7 mouse cellular contexts compared by ENCODE assay signal in genomic region chr15:78948152-78948725, GRCm38 (mm10). TPM values are rescaled to one million over a fixed set of nuclear protein-coding genes. Genes with fewer than 3 reads are reported as not detected.
DNase-seq lines count a peak whose midpoint lies in the region; ATAC-seq and TF ChIP-seq lines count a peak whose summit lies in the region.

No protein-coding gene starts in this region.

- H3K4me1 ChIP-seq in lung, embryonic 14.5 days (ENCODE audit: insufficient read depth), result no peaks in the 10 kb centered on the region
- peaks cover 30% of the 10 kb centered on the region for H3K4me1 ChIP-seq in forebrain, embryonic 13.5 days
- peaks cover 16% of the 10 kb centered on the region for H3K4me1 ChIP-seq in limb, embryonic 15.5 days
- H3K4me1 ChIP-seq in thymus, adult 2 months (replicated peaks; ENCODE audit: control insufficient read depth, insufficient read depth, low read length), result no peaks in the 10 kb centered on the region

- H3K36me3 ChIP-seq in lung, embryonic 14.5 days (ENCODE audit: insufficient read depth), result no peaks in the 10 kb centered on the region
- H3K36me3 ChIP-seq in forebrain, embryonic 13.5 days (ENCODE audit: poor library complexity, severe bottlenecking), result peaks cover 31% of the 10 kb centered on the region
- H3K36me3 ChIP-seq in limb, embryonic 15.5 days, result no peaks in the 10 kb centered on the region
- H3K36me3 ChIP-seq in splenic B cell, adult 2 months (ENCODE audit: control insufficient read depth, insufficient read depth, low read length, poor library complexity, severe bottlenecking), result no peaks in the 10 kb centered on the region
- no peaks in the 10 kb centered on the region for H3K36me3 ChIP-seq in thymus, adult 2 months (ENCODE audit: control insufficient read depth, insufficient read depth, low read length)

- 3% methylated on average over 11 of the region's 11 CpGs for WGBS in lung, embryonic 14.5 days
- under 1% methylated on average over 11 of the region's 11 CpGs for WGBS in forebrain, embryonic 13.5 days
- WGBS in limb, embryonic 15.5 days, result 4% methylated on average over 11 of the region's 11 CpGs
- WGBS in thymus, adult 2 months, result 6% methylated on average over 11 of the region's 11 CpGs

- no peak for TF ChIP-seq POLR2A in thymus, adult 2 months (IDR thresholded peaks at IDR 0.05; ENCODE audit: control insufficient read depth, extremely low read depth, insufficient read depth, low read length, poor library complexity)

- H3K4me3 ChIP-seq in lung, embryonic 14.5 days (ENCODE audit: low read depth, low read length), result peak overlapping the region; percentile 38
- peak overlapping the region; percentile 59 for H3K4me3 ChIP-seq in forebrain, embryonic 13.5 days
- peak overlapping the region; percentile 50 for H3K4me3 ChIP-seq in limb, embryonic 15.5 days
- no peak overlapping the region for H3K4me3 ChIP-seq in thymus, adult 2 months (ENCODE audit: control insufficient read depth, insufficient read depth, low read length)

- H3K27me3 ChIP-seq in lung, embryonic 14.5 days (ENCODE audit: insufficient read depth, low read length), result no peaks in the 10 kb centered on the region; the same call in 1 of the 2 replicates
- H3K27me3 ChIP-seq in forebrain, embryonic 13.5 days, result no peaks in the 10 kb centered on the region
- H3K27me3 ChIP-seq in limb, embryonic 15.5 days, result no peaks in the 10 kb centered on the region
- no peaks in the 10 kb centered on the region for H3K27me3 ChIP-seq in splenic B cell, adult 2 months (ENCODE audit: control insufficient read depth, insufficient read depth, low read length, poor library complexity, severe bottlenecking)
- peaks cover 20% of the 10 kb centered on the region for H3K27me3 ChIP-seq in thymus, adult 2 months (ENCODE audit: control insufficient read depth, insufficient read depth, low read length)

- peak overlapping the region; percentile 77 for H3K4me2 ChIP-seq in lung, embryonic 14.5 days
- peak overlapping the region; percentile 66 for H3K4me2 ChIP-seq in forebrain, embryonic 13.5 days
- peak overlapping the region; percentile 83 for H3K4me2 ChIP-seq in limb, embryonic 15.5 days

- no peak for TF ChIP-seq CTCF in lung, embryonic 14.5 days (IDR thresholded peaks at IDR 0.05; ENCODE audit: low read depth)
- TF ChIP-seq CTCF in thymus, adult 2 months (IDR thresholded peaks at IDR 0.05; ENCODE audit: borderline replicate concordance, control insufficient read depth, extremely low read depth, insufficient read depth, low read length, poor library complexity), result no peak

- H3K9me3 ChIP-seq in lung, embryonic 14.5 days (ENCODE audit: low read depth, low read length), result no peaks in the 10 kb centered on the region
- no peaks in the 10 kb centered on the region for H3K9me3 ChIP-seq in forebrain, embryonic 13.5 days (replicated peaks)
- no peaks in the 10 kb centered on the region for H3K9me3 ChIP-seq in limb, embryonic 15.5 days

- ATAC-seq in lung, embryonic 14.5 days (ENCODE audit: insufficient read depth), result 0 out of 2 replicates have a peak, but pooled peaks have one; percentile 4
- peak; percentile 30; the same call in 1 of the 2 replicates for ATAC-seq in forebrain, embryonic 13.5 days
- ATAC-seq in limb, embryonic 15.5 days (ENCODE audit: insufficient number of reproducible peaks, low FRiP score, low TSS enrichment, low read depth), result no peak

- H3K9ac ChIP-seq in lung, embryonic 14.5 days, result peak overlapping the region; percentile 46
- H3K9ac ChIP-seq in forebrain, embryonic 13.5 days, result peak overlapping the region; percentile 70
- H3K9ac ChIP-seq in limb, embryonic 15.5 days, result 0 out of 2 replicates have a peak overlapping the region, but pooled peaks have one; percentile 48

- H3K27ac ChIP-seq in lung, embryonic 14.5 days (ENCODE audit: low read depth), result peak overlapping the region; percentile 56; the same call in 1 of the 2 replicates
- H3K27ac ChIP-seq in forebrain, embryonic 13.5 days, result peak overlapping the region; percentile 55
- H3K27ac ChIP-seq in limb, embryonic 15.5 days, result peak overlapping the region; percentile 70
- H3K27ac ChIP-seq in thymus, adult 2 months (ENCODE audit: control insufficient read depth, insufficient read depth, low read length), result no peak overlapping the region

- DNase-seq in lung, embryonic 14.5 days, result no peak
- no peak for DNase-seq in lung, adult 18-20 months
- DNase-seq in splenic B cell, adult 2 months (ENCODE audit: low read depth, low spot score), result peak; percentile 24
- no peak for DNase-seq in thymus, adult 2 months
- no peak for DNase-seq in spleen, postnatal 14 days (ENCODE audit: low spot score in 2 of 2)

RNA-seq across cellular contexts. Expression of gene Triobp, which starts 0.7 kb away (rescaled TPM):
- 47.5 and 49.2 TPM in 2 replicates for polyA plus RNA-seq in lung, embryonic 14.5 days (2014; fragmentation: Nextera tagmentation; extraction: Ambion mirVana)
- polyA plus RNA-seq in forebrain, embryonic 13.5 days (2015; fragmentation: Nextera tagmentation; extraction: Ambion mirVana), result 35.6 and 39.2 TPM in 2 replicates
- polyA plus RNA-seq in limb, embryonic 15.5 days (2015; fragmentation: Nextera tagmentation; extraction: Ambion mirVana), result 54.8 and 59.2 TPM in 2 replicates
- polyA plus RNA-seq in thymus, adult 2 months (2012; rRNA removed), result 52.2 and 70.7 TPM in 2 replicates

RNA-seq across cellular contexts. Expression of gene Nol12, which starts 13.5 kb away (rescaled TPM):
- polyA plus RNA-seq in lung, embryonic 14.5 days (2014; fragmentation: Nextera tagmentation; extraction: Ambion mirVana), result 52.8 and 57.4 TPM in 2 replicates
- 50.3 and 59.3 TPM in 2 replicates for polyA plus RNA-seq in forebrain, embryonic 13.5 days (2015; fragmentation: Nextera tagmentation; extraction: Ambion mirVana)
- polyA plus RNA-seq in limb, embryonic 15.5 days (2015; fragmentation: Nextera tagmentation; extraction: Ambion mirVana), result 53.2 and 55.2 TPM in 2 replicates
- polyA plus RNA-seq in thymus, adult 2 months (2012; rRNA removed), result 26.8 and 27.9 TPM in 2 replicates

RNA-seq across cellular contexts. Expression of gene Lgals1, which starts 21.7 kb away (rescaled TPM):
- polyA plus RNA-seq in lung, embryonic 14.5 days (2014; fragmentation: Nextera tagmentation; extraction: Ambion mirVana), result 799 and 855 TPM in 2 replicates
- 91.7 and 110 TPM in 2 replicates for polyA plus RNA-seq in forebrain, embryonic 13.5 days (2015; fragmentation: Nextera tagmentation; extraction: Ambion mirVana)
- 2,795 and 2,816 TPM in 2 replicates for polyA plus RNA-seq in limb, embryonic 15.5 days (2015; fragmentation: Nextera tagmentation; extraction: Ambion mirVana)
- 359 and 428 TPM in 2 replicates for polyA plus RNA-seq in thymus, adult 2 months (2012; rRNA removed)

RNA-seq across cellular contexts. Expression of gene Pdxp, which starts 34.5 kb away (rescaled TPM):
- polyA plus RNA-seq in lung, embryonic 14.5 days (2014; fragmentation: Nextera tagmentation; extraction: Ambion mirVana), result 17.9 and 21.9 TPM in 2 replicates
- polyA plus RNA-seq in forebrain, embryonic 13.5 days (2015; fragmentation: Nextera tagmentation; extraction: Ambion mirVana), result 54.4 and 55.5 TPM in 2 replicates
- 13.0 and 15.0 TPM in 2 replicates for polyA plus RNA-seq in limb, embryonic 15.5 days (2015; fragmentation: Nextera tagmentation; extraction: Ambion mirVana)
- 72.0 and 94.8 TPM in 2 replicates for polyA plus RNA-seq in thymus, adult 2 months (2012; rRNA removed)

RNA-seq across cellular contexts. Expression of gene Sh3bp1, which starts 48.7 kb away (rescaled TPM):
- 43.5 and 43.9 TPM in 2 replicates for polyA plus RNA-seq in lung, embryonic 14.5 days (2014; fragmentation: Nextera tagmentation; extraction: Ambion mirVana)
- polyA plus RNA-seq in forebrain, embryonic 13.5 days (2015; fragmentation: Nextera tagmentation; extraction: Ambion mirVana), result 3.7 and 5.4 TPM in 2 replicates
- 55.2 and 61.1 TPM in 2 replicates for polyA plus RNA-seq in limb, embryonic 15.5 days (2015; fragmentation: Nextera tagmentation; extraction: Ambion mirVana)
- polyA plus RNA-seq in thymus, adult 2 months (2012; rRNA removed), result 371 and 412 TPM in 2 replicates
